Mouse (Mus musculus) heart, postnatal 0 days (tissue): Measurements from ENCODE around the gene Fscn2. TPM values are rescaled to one million over a fixed set of nuclear protein-coding genes. Genes with fewer than 3 reads are reported as not detected.
A peak's percentile ranks its signal among the peaks of the same experiment; 100 is the strongest.

ENCODE experiments used
- ATAC-seq: fragments of 200-750 bp; cut with Nextera tagmentation; 2 replicates; pipeline ENCODE4 v1.8.0; 2017; ENCODE audit warnings: low read depth, moderate number of reproducible peaks, moderate library complexity; ENCODE audit not compliant: insufficient read depth
- DNase-seq: peaks from one replicate; pipeline ENCODE4 v3.0.0-alpha.2; 2016; ENCODE audit warnings: low spot score
- H3K27ac ChIP-seq: fragments of 300-500 bp; sonication (generic); 2 replicates; pipeline ENCODE4 v1.5.1; 2014; ENCODE audit warnings: low read depth, mild to moderate bottlenecking
- H3K27me3 ChIP-seq: fragments of 300-500 bp; sonication (generic); 2 replicates; pipeline ENCODE4 v1.6.1; 2014; ENCODE audit warnings: low read length, mixed read lengths; ENCODE audit not compliant: control insufficient read depth, insufficient read depth
- H3K36me3 ChIP-seq: fragments of 300-500 bp; sonication (generic); replicated peaks from 2 replicates; pipeline ENCODE4 v1.6.1; 2014; ENCODE audit warnings: low read length, mixed read lengths; ENCODE audit not compliant: control insufficient read depth, insufficient read depth
- H3K4me1 ChIP-seq: fragments of 300-500 bp; sonication (generic); 2 replicates; pipeline ENCODE4 v1.6.1; 2014; ENCODE audit warnings: antibody characterized with exemption; ENCODE audit not compliant: control insufficient read depth, insufficient read depth
- H3K4me2 ChIP-seq: fragments of 300-500 bp; sonication (generic); 2 replicates; pipeline ENCODE4 v1.6.1; 2014; ENCODE audit warnings: low read depth, mild to moderate bottlenecking, low read length, moderate library complexity
- H3K4me3 ChIP-seq: fragments of 300-500 bp; sonication (generic); 2 replicates; pipeline ENCODE4 v1.5.1; 2014; ENCODE audit warnings: low read depth, low read length
- H3K9ac ChIP-seq: fragments of 300-500 bp; sonication (generic); replicated peaks from 2 replicates; pipeline ENCODE4 v1.6.1; 2014; ENCODE audit warnings: low read depth, low read length, mixed read lengths
- H3K9me3 ChIP-seq: fragments of 300-500 bp; sonication (generic); replicated peaks from 2 replicates; pipeline ENCODE4 v1.6.1; 2016; ENCODE audit warnings: low read length; ENCODE audit not compliant: control insufficient read depth
- CTCF ChIP-seq: IDR thresholded peaks from 2 replicates; pipeline ENCODE4 v1.5.1; 2016; ENCODE audit warnings: antibody characterized with exemption, control low read depth, low read depth
- EP300 ChIP-seq: IDR thresholded peaks from 2 replicates; pipeline ENCODE4 v1.6.1; 2016; ENCODE audit warnings: antibody characterized with exemption, low read depth
- WGBS: fragments of 180-500 bp; shearing (Covaris S2); extraction: QIAGEN DNeasy Blood & Tissue Kit; methylation state at CpG from one replicate; pipeline ENCODE4 v1.1.7; 2014; 5-methylcytosine and 5-hydroxymethylcytosine counted together
- polyA plus RNA-seq: library from polyadenylated mRNA; unstranded; fragments of >200 nt; fragmentation: Nextera tagmentation; extraction: Ambion mirVana; gene quantifications from 2 replicates; pipeline ENCODE4 v1.2.1, GENCODE M21; 2015
- total RNA-seq: library from RNA; depleted of rRNA; stranded (reverse); fragments of >200 nt; gene quantifications from 2 replicates; pipeline ENCODE4 v1.2.3, GENCODE M21; 2014; ENCODE audit warnings: low replicate concordance

Fscn2 gene
- total and polyA plus RNA-seq, 2 experiments from 2014 or later = 0.68 TPM; not detected in 1

DNA sequence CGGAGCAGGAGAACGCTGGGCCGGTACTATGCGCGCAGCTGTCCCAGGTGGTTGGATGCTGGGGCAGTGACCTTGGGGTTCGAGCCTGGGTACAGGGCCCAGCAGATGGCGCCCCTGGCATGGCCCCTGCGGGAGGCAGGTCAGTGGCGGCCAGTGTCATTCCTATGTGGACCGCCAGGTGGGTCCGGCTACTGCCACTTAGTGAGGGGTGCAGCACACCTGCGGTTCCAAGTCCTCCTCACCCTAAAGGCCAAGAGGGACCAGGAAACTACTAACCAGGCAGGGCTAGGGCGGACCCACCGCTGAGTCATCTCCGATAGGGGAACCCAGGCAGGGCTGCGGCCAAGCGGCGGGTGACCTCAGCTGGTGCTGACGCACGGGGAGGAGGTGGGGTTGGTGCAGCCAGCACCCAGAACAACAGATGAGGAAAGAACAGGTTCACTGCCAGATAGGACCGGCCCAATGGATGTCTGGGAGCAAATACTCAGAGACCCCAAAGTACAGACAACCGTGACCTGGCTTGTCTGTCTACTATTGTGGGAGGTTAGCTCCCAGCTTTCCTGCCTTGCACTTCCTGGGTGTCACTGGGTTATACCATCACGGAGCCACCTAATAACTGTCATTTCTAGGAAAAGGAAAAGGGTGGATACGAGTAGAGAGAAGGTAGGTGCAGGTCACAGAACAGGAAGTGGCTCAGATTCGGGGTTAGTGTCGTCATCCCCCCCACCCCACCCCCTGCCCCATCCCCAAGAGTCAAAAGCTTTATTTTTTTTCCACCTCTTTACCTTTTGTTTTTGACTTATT lies 7.6 kb upstream of the Fscn2 start:
- Histone ChIP-seq H3K36me3 (no peaks in the 10 kb centered on the region), H3K27ac (peak overlapping the region; percentile 99), H3K4me1 (peaks cover 38% of the 10 kb centered on the region), H3K4me2 (peak overlapping the region; percentile 45), H3K4me3 (no peak overlapping the region), H3K9me3 (no peaks in the 10 kb centered on the region), H3K27me3 (no peaks in the 10 kb centered on the region), H3K9ac (peak overlapping the region; percentile 40)
- ATAC-seq = peak; percentile 24
- 15% methylated on average over 26 of the region's 26 CpGs for WGBS
- peak; percentile 80 for DNase-seq
- peak; percentile 77 for TF ChIP-seq CTCF
- TF ChIP-seq EP300 = no peak

DNA sequence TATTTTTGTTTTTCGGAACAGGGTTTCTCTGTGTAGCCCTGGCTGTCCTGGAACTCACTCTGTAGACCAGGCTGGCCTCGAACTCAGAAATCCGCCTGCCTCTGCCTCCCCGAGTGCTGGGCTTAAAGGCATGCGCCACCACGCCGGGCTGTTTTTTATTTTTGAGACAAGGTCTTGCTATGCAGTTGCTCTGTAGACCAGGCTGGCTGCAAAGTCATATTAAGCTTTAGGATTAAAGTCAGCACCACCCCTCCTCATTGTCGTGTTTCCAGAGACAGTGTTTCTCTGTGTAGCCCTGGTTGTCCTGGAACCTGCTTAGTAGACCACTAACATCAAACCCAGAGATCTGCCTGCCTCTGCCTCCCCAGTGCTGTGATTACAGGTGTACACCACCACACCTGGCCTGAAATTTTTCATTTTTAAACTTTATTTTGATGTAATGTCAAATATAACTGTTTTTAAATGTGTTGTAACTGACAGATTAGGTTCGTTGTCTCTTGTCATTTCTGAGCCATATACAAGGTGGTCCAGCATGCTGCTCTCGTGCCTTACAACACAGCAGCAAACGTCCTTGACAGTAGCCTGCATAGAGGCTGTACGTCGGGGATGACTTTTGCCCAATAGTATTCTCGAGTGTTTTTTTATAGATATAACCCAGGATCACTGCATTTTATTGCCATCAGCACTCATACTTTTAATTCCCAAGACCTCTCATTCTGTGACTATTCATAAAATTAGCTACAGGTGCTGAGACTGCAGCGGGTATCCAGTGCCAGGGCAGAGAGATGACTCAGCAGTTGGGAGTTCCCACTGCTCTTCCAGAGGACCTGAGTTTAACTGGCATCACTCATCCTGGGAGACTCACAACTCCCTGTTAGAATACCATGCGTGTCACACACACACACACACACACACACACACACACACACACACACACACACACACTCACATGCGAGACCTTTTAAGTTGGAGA lies 6.7 kb upstream of the Fscn2 start:
- peaks cover 44% of the 10 kb centered on the region for H3K4me1 ChIP-seq
- ATAC-seq (no peak), DNase-seq (peak; percentile 4)
- H3K4me3 ChIP-seq = no peak overlapping the region
- H3K9me3 ChIP-seq = no peaks in the 10 kb centered on the region
- no peaks in the 10 kb centered on the region for H3K27me3 ChIP-seq
- H3K27ac ChIP-seq = peak overlapping the region; percentile 36; the same call in 1 of the 2 replicates
- 75% methylated on average over 17 of the region's 17 CpGs for WGBS
- H3K36me3 ChIP-seq = no peaks in the 10 kb centered on the region
- H3K9ac ChIP-seq = no peak overlapping the region
- TF ChIP-seq CTCF (no peak), EP300 (no peak)
- H3K4me2 ChIP-seq = no peak overlapping the region

DNA sequence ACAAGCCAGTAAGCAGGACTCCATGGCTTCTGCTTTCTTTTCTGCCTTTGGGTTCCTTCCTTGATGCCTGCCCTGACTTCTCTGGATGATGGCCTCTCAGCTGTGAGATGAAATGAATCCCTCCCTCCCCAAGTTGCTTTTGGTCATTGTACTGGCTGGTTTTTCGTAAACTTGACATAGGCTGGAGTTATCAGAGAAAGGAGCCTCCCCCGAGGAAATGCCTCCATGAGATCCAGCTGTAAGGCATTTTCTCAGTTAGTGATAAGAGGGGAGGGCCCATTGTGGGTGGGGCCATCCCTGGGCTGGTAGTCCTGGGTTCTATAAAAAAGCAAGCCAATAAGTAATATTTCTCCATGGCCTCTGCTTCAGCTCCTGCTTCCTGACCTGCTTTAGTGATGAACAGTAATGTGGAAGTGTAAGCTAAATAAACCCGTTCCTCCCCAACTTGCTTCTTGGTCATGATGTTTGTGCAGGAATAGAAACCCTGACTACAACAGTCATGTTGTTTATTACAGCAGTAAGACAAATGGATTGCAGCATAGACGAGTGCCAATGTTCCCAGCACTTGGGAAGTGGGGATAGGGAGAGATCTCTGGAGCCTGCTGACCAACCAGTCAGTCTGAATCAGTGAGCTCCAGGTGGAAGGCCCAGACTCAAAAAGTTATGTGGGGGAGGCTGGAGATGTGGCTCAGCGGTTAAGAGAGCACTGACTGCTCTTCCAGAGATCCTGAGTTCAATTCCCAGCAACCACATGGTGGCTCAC lies 5.9 kb upstream of the Fscn2 start:
- H3K9ac ChIP-seq = no peak overlapping the region
- no peaks in the 10 kb centered on the region for H3K27me3 ChIP-seq
- WGBS = 44% methylated on average over 5 of the region's 5 CpGs
- H3K27ac ChIP-seq = 0 out of 2 replicates have a peak overlapping the region, but pooled peaks have one; percentile 18
- H3K36me3 ChIP-seq = no peaks in the 10 kb centered on the region
- no peak overlapping the region for H3K4me3 ChIP-seq
- TF ChIP-seq EP300 (no peak), CTCF (no peak)
- no peak overlapping the region for H3K4me2 ChIP-seq
- H3K9me3 ChIP-seq = no peaks in the 10 kb centered on the region
- no peak for ATAC-seq
- H3K4me1 ChIP-seq = peaks cover 52% of the 10 kb centered on the region
- no peak for DNase-seq

DNA sequence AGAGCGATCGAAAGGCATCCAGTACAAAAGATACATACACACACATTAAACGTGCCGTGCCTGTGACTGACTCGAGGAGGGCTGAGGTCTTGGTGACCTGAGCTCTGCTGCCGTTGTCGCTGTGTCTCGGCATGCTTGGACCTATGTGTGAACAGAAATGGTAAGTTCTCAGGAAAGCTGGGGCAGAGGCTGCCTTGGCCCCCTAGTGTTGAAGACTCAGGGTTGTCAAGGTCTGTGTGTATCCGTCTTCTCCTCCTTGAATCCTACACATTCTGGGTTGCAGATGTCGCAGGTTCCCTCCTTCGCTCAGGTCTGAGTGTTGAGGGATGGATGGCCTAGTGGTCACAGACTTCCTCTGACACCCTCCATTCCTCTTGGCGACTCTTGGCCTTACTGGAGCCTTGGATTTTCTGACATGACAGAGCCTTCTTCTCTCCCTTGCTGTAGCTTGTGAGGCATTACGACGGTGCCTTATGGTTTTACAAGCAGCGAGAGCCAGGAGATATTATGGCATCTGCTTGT lies 5.0 kb upstream of the Fscn2 start:
- no peak overlapping the region for H3K4me2 ChIP-seq
- H3K9me3 ChIP-seq = no peaks in the 10 kb centered on the region
- peaks cover 43% of the 10 kb centered on the region for H3K4me1 ChIP-seq
- no peak overlapping the region for H3K4me3 ChIP-seq
- H3K9ac ChIP-seq = no peak overlapping the region
- H3K27ac ChIP-seq = no peak overlapping the region
- H3K36me3 ChIP-seq = no peaks in the 10 kb centered on the region
- 79% methylated on average over 15 of the region's 15 CpGs for whole genome bisulfite sequencing
- TF ChIP-seq CTCF (no peak; the same call in 1 of the 2 replicates), EP300 (no peak)
- no peaks in the 10 kb centered on the region for H3K27me3 ChIP-seq
- DNase-seq (no peak), ATAC-seq (no peak)

- Histone ChIP-seq H3K36me3 (no peaks in the 10 kb centered on the region), H3K27ac (no peak overlapping the region), H3K27me3 (no peaks in the 10 kb centered on the region; the same call in 1 of the 2 replicates), H3K4me3 (no peak overlapping the region), H3K4me2 (no peak overlapping the region), H3K9ac (no peak overlapping the region), H3K4me1 (peaks cover 43% of the 10 kb centered on the region), H3K9me3 (no peaks in the 10 kb centered on the region)
- no peak for TF ChIP-seq EP300
- DNase-seq = no peak
- ATAC-seq = no peak
- 91% methylated on average over 4 of the region's 4 CpGs for WGBS
Measured at GRCm38 (mm10) chr11:120356900-120357299, 4.4 kb upstream of the Fscn2 start.
